Mouse (Mus musculus): ENCODE data around the gene C130074G19Rik. TPM values are rescaled to one million over a fixed set of nuclear protein-coding genes. Genes with fewer than 3 reads are reported as not detected.
A peak's percentile ranks its signal among the peaks of the same experiment; 100 is the strongest.

C130074G19Rik gene
- polyA plus RNA-seq, 1 experiment from 2014 or later: 1.6 TPM

DNA sequence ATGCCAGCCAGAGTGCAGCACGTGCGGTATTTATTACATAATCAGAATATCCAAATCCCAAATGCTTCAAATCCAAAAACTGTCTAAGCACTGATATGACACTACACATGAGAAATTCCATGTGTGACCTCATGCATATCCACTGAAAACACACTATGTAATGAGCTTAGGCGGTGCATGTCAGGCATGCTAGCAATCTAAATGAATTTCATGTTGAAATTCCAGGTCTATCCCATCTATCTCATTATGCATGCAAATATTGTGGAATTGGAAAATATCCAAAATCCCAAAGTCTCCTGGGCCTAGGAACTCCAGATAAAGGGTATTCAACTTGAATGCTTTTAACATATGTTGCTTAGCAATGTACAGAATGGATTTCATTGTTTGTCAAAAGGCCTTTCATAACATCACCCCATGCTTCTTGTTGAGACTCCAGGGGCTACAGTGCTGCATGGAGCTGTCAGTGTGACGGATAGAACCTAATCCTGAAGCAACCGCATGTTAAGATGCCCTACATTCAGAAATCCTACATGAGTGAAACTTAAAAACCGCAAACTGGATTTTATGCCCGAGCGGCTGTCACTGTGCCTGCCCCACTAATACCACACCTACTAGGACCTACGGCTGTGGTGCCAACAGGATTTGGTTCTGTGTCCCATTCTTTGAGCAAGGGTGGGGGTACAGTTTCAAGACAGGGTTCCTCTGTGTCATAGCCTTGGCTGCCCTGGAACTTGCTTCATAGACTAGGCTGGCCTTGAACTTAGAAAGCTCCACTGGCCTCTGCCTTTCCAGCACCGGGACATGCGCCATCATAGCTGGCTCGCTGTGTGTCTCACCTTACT, 23.1 kb upstream of the C130074G19Rik start:
- H3K27me3 ChIP-seq: no peaks in the 10 kb centered on the region
- no peak overlapping the region for H3K4me3 ChIP-seq (replicated peaks)
- no peak for ATAC-seq (ENCODE audit: insufficient number of reproducible peaks, low FRiP score, low TSS enrichment, low read depth)
- peaks cover 60% of the 10 kb centered on the region for H3K36me3 ChIP-seq
- no peaks in the 10 kb centered on the region for H3K4me1 ChIP-seq
- H3K4me2 ChIP-seq (replicated peaks): no peak overlapping the region
- no peak overlapping the region for H3K27ac ChIP-seq (replicated peaks)
- WGBS: 70% methylated on average over 12 of the region's 12 CpGs
- H3K9me3 ChIP-seq (replicated peaks): no peaks in the 10 kb centered on the region
- no peak overlapping the region for H3K9ac ChIP-seq

DNA sequence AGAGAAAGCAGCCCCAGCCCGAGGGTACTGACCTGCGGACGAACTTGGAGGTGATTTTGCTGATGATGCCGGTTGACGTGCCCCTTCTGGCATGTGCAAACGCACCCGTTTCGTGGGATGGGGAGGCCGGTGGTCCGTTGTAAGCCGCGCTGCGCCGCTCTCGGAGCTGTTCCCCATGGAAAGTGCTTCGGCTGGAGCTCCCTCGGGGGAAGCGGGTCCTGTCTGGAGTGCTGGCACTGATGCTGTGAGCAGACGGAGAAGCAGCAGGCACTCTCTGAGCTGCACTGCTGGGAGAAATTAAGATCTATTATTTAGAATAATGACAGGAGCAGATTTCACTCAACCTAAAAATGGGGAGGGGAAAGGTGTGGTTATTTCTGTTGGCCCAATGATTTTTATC, 22.4 kb upstream of the C130074G19Rik start:
- no peak overlapping the region for H3K27ac ChIP-seq (replicated peaks)
- no peaks in the 10 kb centered on the region for H3K4me1 ChIP-seq
- no peak overlapping the region for H3K4me2 ChIP-seq (replicated peaks)
- peaks cover 61% of the 10 kb centered on the region for H3K36me3 ChIP-seq
- H3K27me3 ChIP-seq: no peaks in the 10 kb centered on the region
- no peak overlapping the region for H3K4me3 ChIP-seq (replicated peaks)
- no peaks in the 10 kb centered on the region for H3K9me3 ChIP-seq (replicated peaks)
- no peak for ATAC-seq (ENCODE audit: insufficient number of reproducible peaks, low FRiP score, low TSS enrichment, low read depth)
- no peak overlapping the region for H3K9ac ChIP-seq
- WGBS: 73% methylated on average over 19 of the region's 19 CpGs

DNA sequence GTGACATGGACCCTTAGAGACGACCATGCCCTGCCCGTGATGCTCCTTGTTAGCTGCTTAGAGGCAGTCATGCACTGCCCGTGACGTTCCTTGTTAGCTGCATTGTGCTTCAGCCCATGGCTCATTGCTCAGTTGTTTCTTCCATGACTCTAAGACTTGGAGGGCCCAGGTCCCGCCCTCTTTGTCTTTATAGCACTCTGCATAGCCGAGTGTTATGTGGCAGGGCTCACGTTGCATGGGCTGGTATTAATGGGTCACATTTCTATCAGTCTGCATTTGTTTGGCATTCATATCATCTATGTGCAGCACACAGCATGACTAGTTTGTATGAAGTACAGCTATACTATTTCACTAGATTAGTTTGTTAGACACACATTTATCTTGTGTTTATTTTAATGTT, 20.7 kb upstream of the C130074G19Rik start:
- H3K27ac ChIP-seq (replicated peaks): no peak overlapping the region
- 79% methylated on average over 7 of the region's 7 CpGs for WGBS
- H3K4me2 ChIP-seq (replicated peaks): no peak overlapping the region
- no peaks in the 10 kb centered on the region for H3K4me1 ChIP-seq
- no peak for ATAC-seq (ENCODE audit: insufficient number of reproducible peaks, low FRiP score, low TSS enrichment, low read depth)
- H3K27me3 ChIP-seq: no peaks in the 10 kb centered on the region
- no peaks in the 10 kb centered on the region for H3K9me3 ChIP-seq (replicated peaks)
- H3K36me3 ChIP-seq: peaks cover 65% of the 10 kb centered on the region
- H3K9ac ChIP-seq: no peak overlapping the region
- no peak overlapping the region for H3K4me3 ChIP-seq (replicated peaks)

DNA sequence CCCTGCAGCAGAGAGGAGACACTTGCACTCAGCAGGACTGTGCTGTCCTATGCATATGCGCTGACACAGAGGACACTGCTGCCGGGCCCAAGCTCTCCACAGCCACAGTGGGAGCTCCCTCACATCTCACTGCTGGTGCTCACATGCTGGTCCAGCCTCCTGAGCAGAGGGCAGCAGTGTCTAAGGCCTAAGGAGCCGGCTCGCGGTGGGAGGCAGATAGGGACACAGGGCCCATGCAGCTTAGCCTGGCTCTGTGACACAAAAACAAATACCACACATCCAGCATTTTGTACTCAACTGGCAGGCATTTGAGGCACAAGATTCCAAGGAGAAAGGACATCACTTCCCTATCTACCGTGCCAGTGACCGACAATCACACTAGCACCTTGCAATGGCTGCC, 19.9 kb upstream of the C130074G19Rik start:
- no peak overlapping the region for H3K4me3 ChIP-seq (replicated peaks)
- peaks cover 64% of the 10 kb centered on the region for H3K36me3 ChIP-seq
- H3K4me2 ChIP-seq (replicated peaks): no peak overlapping the region
- H3K27ac ChIP-seq (replicated peaks): no peak overlapping the region
- no peak overlapping the region for H3K9ac ChIP-seq
- no peaks in the 10 kb centered on the region for H3K9me3 ChIP-seq (replicated peaks)
- no peaks in the 10 kb centered on the region for H3K27me3 ChIP-seq
- no peak for ATAC-seq (ENCODE audit: insufficient number of reproducible peaks, low FRiP score, low TSS enrichment, low read depth)
- H3K4me1 ChIP-seq: no peaks in the 10 kb centered on the region
- WGBS: 84% methylated on average over 7 of the region's 7 CpGs

DNA sequence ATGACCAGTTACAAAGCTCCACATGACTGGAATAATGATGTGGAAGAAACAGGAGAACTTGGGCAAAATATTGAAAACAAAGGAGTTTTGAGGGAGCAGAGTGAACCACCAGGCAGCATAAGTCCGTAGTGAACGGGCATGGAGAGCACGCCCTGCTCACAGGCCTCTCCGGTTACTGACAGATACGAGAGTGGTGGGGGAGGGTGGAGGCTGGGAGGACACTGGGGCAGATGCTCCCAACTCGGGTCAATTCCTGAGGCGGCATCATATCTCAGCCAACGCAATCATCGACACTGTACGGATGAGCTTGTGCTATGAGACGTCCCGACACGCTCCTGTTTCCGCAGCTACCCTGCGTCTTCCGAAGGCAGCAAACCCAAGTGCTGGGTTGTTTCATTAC, 14.3 kb upstream of the C130074G19Rik start:
- H3K4me1 ChIP-seq: peaks cover 2% of the 10 kb centered on the region; the same call in 1 of the 2 replicates
- H3K36me3 ChIP-seq: peaks cover 23% of the 10 kb centered on the region
- no peak overlapping the region for H3K4me2 ChIP-seq (replicated peaks)
- 55% methylated on average over 16 of the region's 16 CpGs for WGBS
- H3K4me3 ChIP-seq (replicated peaks): no peak overlapping the region
- H3K9me3 ChIP-seq (replicated peaks): no peaks in the 10 kb centered on the region
- no peak for ATAC-seq (ENCODE audit: insufficient number of reproducible peaks, low FRiP score, low TSS enrichment, low read depth)
- H3K27ac ChIP-seq (replicated peaks): no peak overlapping the region
- no peaks in the 10 kb centered on the region for H3K27me3 ChIP-seq
- H3K9ac ChIP-seq: no peak overlapping the region

DNA sequence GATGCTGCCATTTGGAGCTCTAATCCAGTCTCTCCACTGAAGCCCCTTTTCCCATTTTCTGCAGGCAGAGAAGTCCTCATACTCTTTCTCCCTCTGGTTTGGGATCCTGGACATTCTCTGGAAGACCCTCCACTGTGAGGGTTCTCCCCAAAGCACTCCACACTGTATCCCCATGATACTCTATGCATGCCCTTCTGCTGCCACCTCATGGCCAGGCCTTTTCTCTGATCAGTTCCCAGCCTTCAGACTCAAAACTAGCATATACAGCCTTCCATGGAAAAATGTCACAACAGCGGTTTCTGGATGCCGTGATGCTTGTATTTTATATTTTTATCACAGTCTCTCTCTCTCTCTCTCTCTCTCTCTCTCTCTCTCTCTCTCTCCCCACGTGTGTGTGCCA, 9.0 kb upstream of the C130074G19Rik start:
- H3K4me3 ChIP-seq (replicated peaks): no peak overlapping the region
- no peaks in the 10 kb centered on the region for H3K36me3 ChIP-seq
- no peaks in the 10 kb centered on the region; the same call in 1 of the 2 replicates for H3K4me1 ChIP-seq
- ATAC-seq (ENCODE audit: insufficient number of reproducible peaks, low FRiP score, low TSS enrichment, low read depth): no peak
- no peak overlapping the region for H3K27ac ChIP-seq (replicated peaks)
- H3K4me2 ChIP-seq (replicated peaks): no peak overlapping the region
- H3K27me3 ChIP-seq: no peaks in the 10 kb centered on the region
- H3K9ac ChIP-seq: no peak overlapping the region
- 76% methylated on average over 3 of the region's 3 CpGs for WGBS
- no peaks in the 10 kb centered on the region for H3K9me3 ChIP-seq (replicated peaks)

DNA sequence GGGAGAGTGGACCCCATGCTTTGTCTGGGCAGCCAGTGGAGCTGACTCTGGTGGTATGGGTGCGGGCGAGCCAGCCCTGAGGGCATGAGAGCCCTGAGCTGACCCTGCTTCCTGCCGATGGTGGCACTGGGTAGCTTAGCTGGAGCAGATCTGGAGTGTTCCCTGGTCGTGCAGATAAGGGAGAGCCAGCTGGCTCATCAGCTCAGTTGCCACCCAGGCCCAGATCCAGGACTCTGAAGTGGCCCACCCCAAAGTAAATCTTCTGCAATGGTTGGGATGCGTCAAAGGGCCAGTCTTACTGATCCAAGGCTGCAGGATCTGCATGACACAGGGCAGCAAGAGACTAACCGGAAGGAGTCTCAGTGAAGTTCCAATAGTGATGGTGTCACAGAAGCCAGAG, 6.4 kb upstream of the C130074G19Rik start:
- no peak overlapping the region for H3K9ac ChIP-seq
- H3K4me3 ChIP-seq (replicated peaks): no peak overlapping the region
- H3K27ac ChIP-seq (replicated peaks): no peak overlapping the region
- H3K9me3 ChIP-seq (replicated peaks): no peaks in the 10 kb centered on the region
- H3K27me3 ChIP-seq: no peaks in the 10 kb centered on the region
- 85% methylated on average over 6 of the region's 6 CpGs for WGBS
- H3K4me1 ChIP-seq: no peaks in the 10 kb centered on the region
- no peak for ATAC-seq (ENCODE audit: insufficient number of reproducible peaks, low FRiP score, low TSS enrichment, low read depth)
- no peak overlapping the region for H3K4me2 ChIP-seq (replicated peaks)
- no peaks in the 10 kb centered on the region for H3K36me3 ChIP-seq

DNA sequence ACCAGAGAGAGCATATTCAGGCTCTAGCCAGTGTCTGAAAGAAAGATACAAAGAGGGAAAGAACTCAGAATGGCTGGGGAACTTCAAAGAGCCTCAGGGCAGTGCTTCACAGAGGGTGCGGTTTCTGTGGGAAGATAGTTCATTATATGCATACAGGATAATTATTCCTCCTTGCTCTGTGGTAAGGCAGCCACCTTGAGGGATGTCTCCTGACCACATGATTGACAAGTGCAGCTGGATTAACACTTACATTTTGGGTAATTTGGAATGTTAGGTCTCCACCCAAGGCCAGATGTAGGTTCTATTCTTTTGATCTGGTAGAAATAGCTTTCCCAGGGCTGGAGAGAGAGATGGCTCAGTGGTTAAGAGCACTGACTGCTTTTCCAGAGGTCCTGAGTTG, 3.1 kb upstream of the C130074G19Rik start:
- no peak overlapping the region for H3K4me3 ChIP-seq (replicated peaks)
- H3K9ac ChIP-seq: no peak overlapping the region
- peak; percentile 31; the same call in 1 of the 2 replicates for ATAC-seq (ENCODE audit: insufficient number of reproducible peaks, low FRiP score, low TSS enrichment, low read depth)
- 32% methylated on average over 1 of the region's 1 CpGs for WGBS
- H3K27ac ChIP-seq (replicated peaks): no peak overlapping the region
- H3K4me1 ChIP-seq: peaks cover 9% of the 10 kb centered on the region; the same call in 1 of the 2 replicates
- H3K36me3 ChIP-seq: no peaks in the 10 kb centered on the region
- H3K9me3 ChIP-seq (replicated peaks): no peaks in the 10 kb centered on the region
- H3K4me2 ChIP-seq (replicated peaks): no peak overlapping the region
- H3K27me3 ChIP-seq: peaks cover 26% of the 10 kb centered on the region

DNA sequence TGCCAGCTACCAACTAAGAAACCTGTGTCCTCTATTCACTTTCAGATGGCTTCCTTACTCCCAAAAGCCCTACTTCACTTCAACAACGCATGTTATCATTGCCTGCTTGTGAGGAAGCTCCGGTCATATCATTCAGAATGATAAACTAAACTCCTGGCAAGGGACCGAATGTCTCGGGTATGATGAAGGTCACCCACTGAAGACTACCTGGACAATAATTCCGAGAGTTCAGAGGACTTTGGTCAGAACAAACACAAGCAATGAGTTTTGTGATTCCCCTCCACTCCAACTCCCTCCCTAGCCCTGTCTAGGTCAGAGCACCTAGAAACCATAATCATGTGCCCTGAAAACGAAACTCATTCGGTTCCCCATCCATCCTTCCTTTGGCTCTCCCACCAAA, 1.2 kb downstream of the C130074G19Rik start:
- Histone ChIP-seq H3K9ac (no peak overlapping the region), H3K4me1 (peaks cover 9% of the 10 kb centered on the region; the same call in 1 of the 2 replicates), H3K27me3 (peaks cover 31% of the 10 kb centered on the region), H3K27ac (replicated peaks) (no peak overlapping the region), H3K4me3 (replicated peaks) (peak overlapping the region; percentile 47), H3K36me3 (no peaks in the 10 kb centered on the region), H3K4me2 (replicated peaks) (no peak overlapping the region; the same call in 1 of the 2 replicates), H3K9me3 (replicated peaks) (no peaks in the 10 kb centered on the region)
- WGBS: 73% methylated on average over 7 of the region's 7 CpGs
- no peak for ATAC-seq (ENCODE audit: insufficient number of reproducible peaks, low FRiP score, low TSS enrichment, low read depth)

DNA sequence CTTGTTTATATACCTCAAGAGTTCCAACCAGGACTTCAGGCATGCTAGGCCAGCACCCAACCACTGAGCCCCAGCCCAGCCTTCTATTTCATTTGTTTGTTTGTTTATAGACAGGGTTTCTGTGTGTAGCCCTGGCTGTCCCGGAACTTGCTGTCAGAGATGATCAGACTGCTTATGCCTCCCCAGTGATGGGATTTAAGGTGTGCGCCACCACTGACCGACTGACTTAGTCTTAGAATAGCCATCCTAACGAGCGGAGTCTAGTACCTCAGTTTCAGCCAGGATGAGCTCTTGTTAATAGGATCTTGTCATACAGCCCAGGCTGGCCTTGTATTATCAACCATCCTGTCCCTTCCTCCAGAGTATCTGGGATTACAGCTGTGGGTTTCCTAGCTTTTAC, 1.8 kb downstream of the C130074G19Rik start:
- H3K9me3 ChIP-seq (replicated peaks): no peaks in the 10 kb centered on the region
- H3K4me3 ChIP-seq (replicated peaks): peak overlapping the region; percentile 47
- no peaks in the 10 kb centered on the region for H3K36me3 ChIP-seq
- peaks cover 9% of the 10 kb centered on the region; the same call in 1 of the 2 replicates for H3K4me1 ChIP-seq
- no peak for ATAC-seq (ENCODE audit: insufficient number of reproducible peaks, low FRiP score, low TSS enrichment, low read depth)
- WGBS: 74% methylated on average over 5 of the region's 5 CpGs
- no peak overlapping the region for H3K4me2 ChIP-seq (replicated peaks)
- no peak overlapping the region for H3K9ac ChIP-seq
- no peak overlapping the region for H3K27ac ChIP-seq (replicated peaks)
- peaks cover 31% of the 10 kb centered on the region for H3K27me3 ChIP-seq

DNA sequence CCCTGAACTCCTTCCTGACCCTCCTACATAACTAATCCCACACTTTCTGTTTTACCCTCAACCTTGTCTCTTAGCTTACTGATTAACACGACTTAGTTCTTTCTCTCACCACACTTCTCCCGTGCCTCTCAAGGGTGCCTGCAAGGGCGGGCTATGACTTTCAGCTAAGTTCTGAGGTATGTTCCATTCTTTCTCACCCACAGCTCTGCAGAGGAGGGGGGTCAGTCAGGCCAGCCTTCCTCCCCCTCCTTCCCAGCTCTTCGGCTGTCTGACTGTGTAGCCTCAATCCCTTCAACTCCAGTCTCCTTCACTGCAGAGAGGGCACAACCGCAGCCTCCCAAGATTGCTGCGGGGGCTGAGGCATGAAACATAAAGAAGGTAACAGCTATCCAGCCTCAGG, 4.2 kb downstream of the C130074G19Rik start:
- Histone ChIP-seq H3K9me3 (replicated peaks) (no peaks in the 10 kb centered on the region), H3K27ac (replicated peaks) (no peak overlapping the region), H3K36me3 (no peaks in the 10 kb centered on the region), H3K4me2 (replicated peaks) (no peak overlapping the region), H3K27me3 (peaks cover 31% of the 10 kb centered on the region), H3K9ac (no peak overlapping the region), H3K4me3 (replicated peaks) (no peak overlapping the region), H3K4me1 (peaks cover 9% of the 10 kb centered on the region; the same call in 1 of the 2 replicates)
- 71% methylated on average over 6 of the region's 6 CpGs for WGBS
- ATAC-seq (ENCODE audit: insufficient number of reproducible peaks, low FRiP score, low TSS enrichment, low read depth): no peak

DNA sequence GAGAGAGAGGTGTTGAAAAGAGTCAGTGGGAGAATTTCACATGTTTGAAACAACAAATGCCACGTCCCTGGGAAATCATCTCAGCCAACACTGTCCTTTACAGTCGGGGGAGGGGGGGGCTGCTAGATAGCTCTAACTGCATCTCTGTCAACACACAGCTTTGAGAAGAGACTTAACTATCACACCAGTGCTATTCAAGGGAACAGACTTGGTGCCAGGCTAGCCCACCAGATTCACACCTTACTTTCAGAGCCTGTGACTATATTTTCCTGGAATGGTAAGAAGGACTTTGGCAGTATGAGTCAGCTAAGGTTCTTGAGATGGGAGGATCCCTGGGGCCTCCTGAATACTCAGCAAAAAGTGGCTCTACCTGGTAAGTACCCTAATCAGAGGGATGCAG, 5.7 kb downstream of the C130074G19Rik start:
- Histone ChIP-seq H3K36me3 (no peaks in the 10 kb centered on the region), H3K27me3 (peaks cover 16% of the 10 kb centered on the region), H3K27ac (replicated peaks) (no peak overlapping the region), H3K4me3 (replicated peaks) (no peak overlapping the region), H3K9ac (no peak overlapping the region), H3K9me3 (replicated peaks) (no peaks in the 10 kb centered on the region), H3K4me2 (replicated peaks) (no peak overlapping the region), H3K4me1 (peaks cover under 1% of the 10 kb centered on the region; the same call in 1 of the 2 replicates)
- ATAC-seq (ENCODE audit: insufficient number of reproducible peaks, low FRiP score, low TSS enrichment, low read depth): no peak
- WGBS: 63% methylated on average over 2 of the region's 2 CpGs
